Mouse (Mus musculus): Measurements from ENCODE around the gene Nln. TPM values are rescaled to one million over a fixed set of nuclear protein-coding genes. Genes with fewer than 3 reads are reported as not detected.

Nln gene
- total RNA-seq, 2 experiments from 2014 or later = 19.9 to 25.7 TPM

DNA sequence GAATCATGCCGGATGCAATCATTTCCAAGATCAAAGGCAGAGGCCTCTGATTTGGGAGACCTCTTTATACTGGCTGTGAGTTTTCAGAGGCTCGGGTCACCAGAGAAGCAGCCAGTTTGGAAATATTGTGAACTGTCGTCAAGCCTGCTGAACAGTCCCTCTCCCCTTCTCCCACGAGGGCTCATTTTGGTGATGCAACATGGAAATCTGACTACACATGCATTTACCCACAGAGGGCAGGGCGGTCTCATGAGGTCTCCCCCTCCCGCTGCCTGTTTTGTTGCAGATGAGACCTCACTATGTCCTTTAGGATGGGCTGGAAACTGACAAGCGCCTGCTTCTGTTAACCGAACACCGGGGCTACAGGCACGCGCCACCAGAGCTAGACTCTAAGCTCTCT is 95.4 kb downstream of the Nln start:
- no peak for DNase-seq

DNA sequence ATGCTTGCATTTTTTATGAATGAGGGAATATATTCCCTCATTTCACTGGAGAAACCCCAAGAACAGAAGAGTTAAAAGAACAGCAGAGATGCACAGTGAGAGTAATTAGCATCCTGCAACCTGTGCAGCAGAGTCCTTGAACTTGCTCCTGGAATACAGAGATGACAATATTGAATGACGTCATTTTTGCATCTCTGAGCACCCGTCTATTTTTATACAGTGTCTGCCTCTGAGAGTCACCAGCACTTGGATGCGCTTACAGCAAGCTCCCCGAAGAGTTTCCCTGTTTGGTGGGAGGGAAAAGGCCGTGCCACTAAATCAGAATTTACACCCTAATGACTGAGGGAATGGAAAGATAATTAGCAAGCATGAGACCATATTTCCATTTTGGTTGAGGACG is 96.0 kb downstream of the Nln start:
- no peak for DNase-seq

DNA sequence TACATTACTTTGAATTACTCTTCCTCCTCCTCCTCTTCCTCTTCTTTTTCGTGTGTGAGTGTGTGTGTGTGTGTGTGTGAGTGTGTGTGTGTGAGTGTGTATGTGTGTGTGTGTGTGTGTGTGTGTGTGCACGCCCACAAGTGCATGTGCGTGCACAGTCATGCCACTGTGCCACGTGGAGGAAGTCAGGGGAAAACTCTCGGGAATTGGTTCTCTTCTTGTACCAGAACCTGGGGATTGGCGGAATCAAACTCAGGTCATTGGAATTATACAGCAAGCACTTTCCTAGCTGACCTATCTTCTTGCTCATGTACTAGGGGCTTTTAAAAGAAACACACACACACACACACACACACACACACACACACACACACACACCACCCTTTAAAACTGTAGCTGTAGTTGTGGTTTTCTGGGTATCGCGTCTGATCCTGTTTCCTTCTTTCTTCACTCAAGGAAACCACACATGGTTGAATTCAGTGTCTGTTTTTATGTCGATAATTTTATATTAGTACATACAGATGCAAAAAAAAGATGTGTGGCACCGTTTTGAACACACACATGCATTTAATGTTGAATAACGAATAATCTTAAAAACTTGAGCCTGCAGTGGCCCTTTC is 97.1 kb downstream of the Nln start:
- DNase-seq = no peak

DNA sequence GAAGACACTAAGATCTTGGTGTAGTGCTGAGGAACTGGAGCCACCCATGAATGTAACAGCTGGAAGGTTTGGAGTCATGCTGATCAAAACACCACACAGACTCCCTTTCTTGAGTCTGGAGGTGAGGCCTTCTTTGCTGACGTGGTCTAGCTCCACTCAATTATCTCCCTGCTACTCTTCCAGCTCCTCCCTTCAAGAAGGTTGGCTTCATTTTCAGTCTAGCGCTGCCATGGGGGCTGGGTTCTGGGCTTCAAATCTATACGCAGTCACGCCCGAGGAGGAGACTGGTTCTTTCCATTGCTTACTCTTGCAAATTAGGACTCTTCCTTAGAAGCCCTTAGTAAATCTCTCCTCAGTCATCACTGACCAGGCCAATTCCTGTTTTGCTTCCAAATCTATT is 98.1 kb downstream of the Nln start:
- DNase-seq = no peak

DNA sequence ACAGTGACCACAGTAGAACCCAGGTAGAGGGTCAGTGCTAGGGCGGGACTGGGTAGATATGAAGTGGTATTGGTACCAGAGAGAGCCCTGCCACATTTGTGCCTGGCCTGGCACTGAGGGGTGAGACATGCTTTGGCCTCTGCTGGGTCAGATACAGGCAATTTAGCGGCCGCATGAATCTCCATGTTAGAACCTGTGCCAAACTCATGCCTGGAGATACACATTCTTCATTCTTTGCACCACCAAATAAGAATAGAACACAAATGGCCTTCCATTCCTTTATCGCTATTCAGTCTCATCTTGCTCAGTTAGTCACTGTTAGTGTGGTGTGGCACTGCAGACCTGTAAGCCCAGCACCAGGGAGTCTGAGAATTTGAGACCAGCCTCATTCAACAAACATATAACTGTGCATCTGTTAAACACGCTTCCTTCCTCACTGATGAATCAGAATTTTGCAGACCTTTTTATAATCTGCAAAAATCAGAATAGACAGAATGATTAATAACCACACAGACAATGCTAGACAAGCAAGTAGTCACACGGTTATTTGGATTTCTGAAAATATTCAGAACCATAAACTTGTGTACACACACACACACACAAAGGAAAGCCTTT is 104.1 kb downstream of the Nln start:
- DNase-seq = no peak

DNA sequence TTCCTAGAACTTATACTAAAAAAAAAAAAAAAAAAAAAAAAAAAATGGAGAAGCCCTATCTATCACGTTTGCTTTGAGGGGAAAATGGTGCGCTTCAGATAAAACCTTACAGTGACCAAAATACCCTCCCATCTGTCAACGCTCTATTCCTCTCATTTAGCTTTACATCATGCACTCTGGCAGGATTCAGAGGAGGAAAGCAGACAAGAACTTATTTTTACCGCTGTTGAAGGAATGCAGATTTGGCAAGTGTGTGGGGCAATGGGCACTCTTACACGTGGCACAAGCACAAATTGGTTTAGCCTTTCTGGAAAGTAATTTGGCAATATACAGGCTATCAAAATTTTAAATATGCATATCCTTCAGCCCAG is 115.3 kb downstream of the Nln start:
- DNase-seq = no peak

DNA sequence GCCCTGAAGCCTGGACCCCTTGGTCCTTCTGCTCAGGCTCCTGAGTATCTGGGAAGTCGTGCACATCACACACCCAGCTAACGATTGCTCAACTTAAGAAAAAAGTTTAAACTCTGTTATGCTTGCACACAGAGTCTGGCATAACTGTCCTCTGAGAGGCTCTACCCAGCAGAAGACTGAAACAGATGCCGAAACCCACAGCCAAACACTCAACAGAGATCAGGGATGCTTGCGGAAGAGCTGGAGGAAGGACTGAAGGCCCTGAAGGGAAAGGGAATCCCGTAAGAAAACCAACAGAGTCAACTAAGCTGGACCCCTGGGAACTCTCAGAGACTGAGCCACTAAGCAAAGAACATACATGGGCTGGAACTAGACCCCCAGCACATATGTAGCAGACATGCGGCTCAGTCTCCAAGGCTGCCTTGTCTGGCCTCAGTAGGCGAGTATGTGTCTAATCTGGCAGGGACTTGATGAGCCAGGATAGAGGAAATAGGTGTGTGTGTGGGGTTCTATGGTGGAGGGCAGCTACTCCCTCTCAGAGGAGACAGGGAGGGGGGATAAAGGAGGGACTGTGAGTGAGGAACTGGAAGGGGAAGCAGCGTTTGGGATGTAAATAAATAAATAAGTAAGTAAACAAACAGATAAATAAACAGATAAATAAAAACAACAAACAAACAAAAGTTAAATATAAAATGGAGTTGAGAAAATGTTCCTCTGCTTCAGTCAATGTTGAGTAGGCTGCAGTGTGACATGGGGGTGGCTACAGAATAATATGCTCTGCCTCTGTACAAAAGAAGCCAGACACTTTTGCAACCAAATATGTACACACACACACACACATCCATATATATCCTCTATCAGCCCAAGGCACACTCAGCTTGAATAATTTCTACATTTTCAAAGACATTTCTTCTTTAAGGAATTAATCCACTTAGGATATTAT is 116.0 kb downstream of the Nln start:
- DNase-seq = no peak

DNA sequence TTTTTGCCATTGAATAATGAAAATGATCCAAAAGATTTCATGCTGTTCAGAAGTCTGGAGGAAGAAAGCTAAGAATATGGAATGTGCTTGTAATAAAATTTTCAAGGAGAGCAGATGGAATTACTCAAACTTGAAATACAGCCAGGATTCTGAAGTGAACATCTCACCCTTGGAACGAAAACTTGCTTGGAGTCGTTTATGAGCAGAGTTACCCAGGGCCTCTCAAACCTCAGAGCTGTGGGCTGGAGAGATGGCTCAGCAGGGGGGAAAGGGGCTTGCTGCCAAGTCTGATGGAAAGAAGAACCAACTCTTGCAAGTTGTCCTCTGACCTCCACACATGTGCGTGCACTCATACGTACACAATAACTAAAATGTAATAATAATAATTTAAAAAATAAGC is 122.8 kb downstream of the Nln start:
- DNase-seq = no peak

DNA sequence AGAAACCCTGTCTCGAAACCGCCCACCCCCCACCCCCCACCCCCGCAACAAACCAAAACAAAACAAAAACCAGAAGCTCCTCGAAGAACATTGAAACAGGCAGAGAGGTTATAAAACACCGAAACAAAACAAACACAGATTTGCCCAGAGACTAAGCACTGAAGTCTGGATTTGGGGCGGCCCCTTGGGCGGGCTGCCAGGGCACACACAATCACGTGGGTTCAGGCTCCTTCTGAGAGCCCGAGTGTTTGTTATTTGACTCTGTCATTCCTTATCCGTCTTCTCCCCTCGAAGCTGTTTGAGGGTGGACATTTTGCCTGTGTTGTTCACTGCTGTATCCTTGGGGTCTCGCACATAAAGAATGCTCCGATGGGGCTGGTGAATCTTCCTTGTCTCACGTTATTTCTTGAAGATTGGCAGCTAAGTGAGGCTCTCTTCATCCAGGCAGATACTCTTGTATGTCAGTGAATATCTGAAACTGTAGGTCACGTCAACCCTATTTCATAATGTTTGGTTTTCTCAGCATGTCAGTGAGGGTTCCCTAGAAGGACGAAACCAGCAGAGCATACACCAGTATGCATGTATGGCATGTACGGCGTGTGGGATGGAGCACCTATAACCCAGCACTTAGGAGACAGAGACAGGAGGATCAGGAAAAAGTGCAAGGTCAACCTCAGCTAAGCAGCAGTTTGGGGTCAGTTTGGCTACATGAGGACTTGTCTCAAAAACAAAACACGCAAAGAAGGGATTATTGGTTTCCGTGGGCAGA is 123.7 kb downstream of the Nln start:
- no peak for DNase-seq

DNA sequence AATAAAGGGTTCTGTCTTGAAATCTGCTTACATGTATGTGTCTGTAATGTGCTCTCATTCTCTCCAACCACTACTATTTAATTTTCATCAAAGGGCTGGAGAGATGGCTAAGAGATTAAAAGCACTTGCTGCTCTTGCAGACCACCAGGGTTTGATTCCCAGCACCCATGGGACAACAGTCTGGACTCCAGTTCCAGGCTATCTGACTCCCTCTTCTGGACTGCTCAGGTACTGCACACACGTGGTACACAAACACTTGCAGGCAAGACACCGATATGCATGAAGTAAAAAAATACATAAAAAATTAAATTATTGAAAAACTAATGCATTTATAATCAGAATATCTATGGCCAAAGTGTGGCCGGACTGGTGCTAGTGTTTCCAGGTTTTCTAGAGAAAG is 127.0 kb downstream of the Nln start:
- DNase-seq = no peak

DNA sequence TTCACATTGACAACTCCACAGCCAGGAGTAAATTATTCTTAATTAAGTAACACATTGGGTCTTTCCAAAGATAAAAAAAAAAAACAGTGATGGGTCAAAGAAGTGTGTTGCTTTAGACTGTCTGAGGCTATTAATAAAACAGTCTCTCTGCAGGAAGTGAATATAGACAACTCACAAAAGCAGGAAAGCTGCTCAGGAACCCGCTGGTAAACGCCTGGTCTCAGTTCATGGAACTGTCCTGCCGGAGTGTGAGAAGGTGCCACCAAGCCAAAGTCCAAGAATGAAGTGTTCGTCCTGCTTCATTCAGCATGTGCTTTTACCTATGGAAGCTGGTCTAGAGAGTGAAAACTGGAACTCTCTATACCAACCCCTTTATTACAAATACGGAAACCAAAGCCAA is 129.0 kb downstream of the Nln start:
- DNase-seq = no peak

DNA sequence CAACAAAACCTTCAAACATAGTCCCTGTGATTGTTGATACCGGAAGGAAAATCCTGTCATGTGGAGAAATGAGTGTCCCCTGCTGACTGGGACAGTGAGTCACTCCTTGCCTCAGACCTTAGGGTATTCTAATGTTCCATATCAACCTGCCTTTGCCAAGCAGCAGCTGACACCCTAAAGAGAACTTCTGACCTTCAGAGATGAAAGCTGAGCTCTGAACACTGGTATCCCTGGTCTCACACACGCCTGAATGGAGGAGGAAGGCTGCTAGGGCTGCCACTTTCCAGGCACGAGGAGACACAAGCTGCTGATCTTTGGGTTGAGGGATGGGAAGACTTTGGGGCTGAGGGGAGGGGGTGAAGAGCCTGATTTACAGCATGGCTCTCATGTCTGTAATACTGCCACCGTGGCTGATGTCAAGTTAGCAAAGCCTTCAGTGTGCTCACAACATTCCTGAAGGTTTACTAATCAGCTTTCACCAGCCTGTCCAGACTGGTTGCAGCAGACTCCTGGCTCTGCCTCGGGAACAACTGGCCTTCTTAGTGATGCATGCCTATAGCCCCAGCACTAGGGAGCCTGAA is 131.0 kb downstream of the Nln start:
- no peak for DNase-seq

DNA sequence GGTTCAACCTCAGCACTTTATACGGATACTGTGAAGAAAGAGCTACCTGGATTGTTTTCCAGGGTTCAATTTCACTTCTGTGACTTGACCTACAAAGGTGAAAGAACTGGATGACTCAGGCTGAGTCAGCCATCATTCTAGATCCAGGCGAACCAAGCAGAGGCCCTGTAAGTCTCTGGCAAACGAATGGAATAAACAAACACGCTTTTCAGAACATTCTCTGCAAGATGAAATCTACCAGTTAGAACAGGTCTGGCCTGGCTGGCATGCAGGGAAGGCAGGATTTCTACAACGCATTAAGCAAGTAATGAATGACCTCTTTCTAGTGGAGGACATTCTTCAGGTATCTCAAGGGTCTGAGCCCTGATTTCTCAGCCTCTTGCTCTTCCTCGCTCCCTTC is 131.6 kb downstream of the Nln start:
- DNase-seq = no peak

DNA sequence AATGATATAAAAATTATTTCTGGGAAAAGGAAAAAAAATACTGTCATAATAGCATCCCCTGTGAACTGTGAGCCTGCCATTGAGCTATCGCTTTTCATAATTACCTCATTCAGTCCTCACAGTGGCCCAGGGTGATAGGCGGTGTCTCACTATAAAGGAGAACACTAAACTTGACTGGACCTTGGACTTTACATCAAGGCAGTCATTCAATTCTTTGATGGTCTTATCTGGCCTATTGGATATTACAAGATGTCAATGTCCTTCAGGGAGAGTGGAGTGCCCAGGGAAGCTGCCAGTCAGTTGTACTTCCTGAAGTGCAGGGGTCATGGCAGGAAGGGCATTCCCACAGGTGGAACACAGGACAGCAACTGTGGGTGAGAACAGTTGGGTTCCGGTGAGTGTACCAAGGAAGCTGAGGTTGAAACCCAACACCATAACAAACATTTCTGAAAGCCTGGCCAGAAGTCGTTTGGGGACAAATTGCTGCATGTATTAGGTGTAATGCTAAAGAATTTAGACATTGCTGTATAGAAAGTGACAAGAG is 133.2 kb downstream of the Nln start:
- no peak for DNase-seq

DNA sequence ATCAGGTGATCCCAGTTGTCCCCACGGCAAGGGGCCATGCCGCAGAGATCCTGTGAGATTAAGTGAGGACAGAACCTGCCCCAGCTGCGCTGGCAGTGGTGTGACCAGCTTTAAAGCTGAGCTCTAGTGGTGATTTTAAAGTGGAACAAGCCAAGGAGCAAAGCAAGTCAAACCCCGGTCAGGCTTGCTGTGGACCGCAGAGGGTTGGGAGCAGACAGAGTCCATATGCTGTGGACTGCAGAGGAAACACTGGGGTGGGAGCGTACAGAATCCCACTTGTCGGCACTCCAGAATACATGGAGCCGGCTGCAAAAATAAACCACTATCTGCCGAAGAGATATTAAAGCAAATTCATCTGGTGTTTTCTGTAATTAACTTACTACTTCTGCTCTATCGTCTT is 134.3 kb downstream of the Nln start:
- DNase-seq = no peak

DNA sequence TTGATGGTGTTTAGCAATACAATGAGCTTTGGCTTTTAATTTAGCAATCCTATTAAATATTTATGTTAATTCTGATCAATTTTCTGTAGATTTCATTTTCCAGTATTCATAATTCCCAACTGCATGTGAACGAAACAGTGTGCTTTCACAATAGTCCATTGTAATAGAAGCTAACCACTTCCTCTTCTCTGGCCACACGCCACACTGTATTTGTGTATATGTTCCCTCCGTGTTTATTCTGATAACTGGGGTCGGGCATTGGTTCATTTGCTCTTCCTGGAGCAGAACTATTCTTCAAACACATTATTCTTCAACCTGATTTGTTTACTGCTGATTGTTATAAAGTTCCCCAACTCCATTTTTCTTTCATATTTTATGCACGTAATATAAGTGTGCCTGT is 135.4 kb downstream of the Nln start:
- no peak for DNase-seq

Other genes with a start within 250 kb of the Nln start
- 10 to 100 TPM; 43.0 to 44.8 TPM for gene Erbin, start 189.1 kb downstream of the Nln start, total RNA-seq (2021)
- gene Sgtb, start 127 bp upstream of the Nln start, total RNA-seq (2021) = 10 to 100 TPM; 69.0 to 76.2 TPM
- 10 to 100 TPM; 56.7 to 58.5 TPM for gene Trappc13, start 68.9 kb upstream of the Nln start, total RNA-seq (2021)
- 10 to 100 TPM; 55.7 to 60.7 TPM for gene Trim23, start 69.2 kb upstream of the Nln start, total RNA-seq (2021)
- 1 to 10 TPM in 1 of 2 experiments, under 1 TPM in 1; 0.86 to 1.5 TPM for gene Cenpk, start 119.0 kb upstream of the Nln start, total RNA-seq (2021)
- gene Ppwd1, start 119.2 kb upstream of the Nln start, total RNA-seq (2021) = 10 to 100 TPM; 15.3 to 17.0 TPM
- gene Adamts6, start 178.2 kb upstream of the Nln start, total RNA-seq (2021) = 1 to 10 TPM; 4.8 to 5.8 TPM